Mouse (Mus musculus): ENCODE data around the gene Chst15.

The Chst15 gene

DNA sequence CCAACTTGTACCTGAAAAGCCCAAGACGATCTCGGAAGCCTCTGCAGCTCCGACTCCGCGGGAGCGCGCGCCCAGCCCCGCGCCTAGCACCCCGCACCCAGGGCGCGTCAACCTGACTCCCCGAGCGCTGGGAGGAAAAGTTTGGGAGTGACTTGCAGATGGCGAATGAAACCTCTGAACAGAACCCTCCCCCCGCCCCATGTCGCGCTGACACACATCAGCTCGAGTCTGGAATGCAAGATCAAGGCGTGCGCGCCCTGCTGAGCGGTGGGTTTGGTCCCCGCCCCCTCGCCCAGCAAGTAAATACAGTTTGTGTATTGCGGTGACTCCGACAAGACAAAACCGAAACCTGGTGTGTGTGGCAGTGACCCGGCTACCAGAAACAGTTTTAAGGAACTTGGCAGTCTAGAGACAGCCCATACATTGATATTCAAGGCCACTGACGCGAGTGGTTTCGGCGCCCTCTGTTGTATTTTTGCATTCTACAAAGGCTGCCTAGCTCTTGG lies at the start of gene Chst15:
TSS of gene Chst15 (minus strand) at position 193 of the 506 bp plus-strand sequence.
- DNase-seq (ENCODE audit: low spot score): peak; percentile 17

DNA sequence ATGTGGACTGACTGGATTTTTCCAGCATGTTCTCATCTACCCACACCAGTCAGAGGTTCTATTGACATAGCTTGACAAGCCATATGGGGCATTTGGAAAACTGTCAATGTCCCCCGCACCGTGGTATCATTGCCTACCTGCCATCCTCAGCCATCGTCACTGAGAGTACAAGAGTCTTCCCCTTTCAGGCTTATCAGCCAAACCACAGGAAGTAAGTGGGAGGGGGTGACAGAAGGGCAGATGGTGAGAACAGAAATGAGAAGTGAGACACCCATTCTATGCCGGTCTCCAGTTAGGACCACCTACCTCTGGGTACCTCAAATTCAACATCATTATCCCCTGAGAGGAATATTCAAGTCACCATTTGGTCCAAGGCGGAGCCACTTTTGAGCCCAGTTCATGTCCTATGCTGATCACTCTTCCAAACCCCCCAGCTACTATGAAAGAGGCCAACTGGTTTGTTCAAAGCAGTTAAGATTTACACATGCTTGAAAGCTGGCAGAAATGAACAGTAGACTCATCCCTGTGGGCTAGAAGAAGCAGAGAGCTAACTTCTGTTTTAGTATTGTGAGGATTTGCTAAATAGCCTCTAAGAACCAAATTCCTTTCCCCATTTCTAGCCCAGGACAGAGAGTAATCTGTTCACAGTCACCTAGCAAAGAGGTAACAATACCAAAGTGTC lies 48.8 kb upstream of the Chst15 start:
- DNase-seq (ENCODE audit: low spot score): no peak

DNA sequence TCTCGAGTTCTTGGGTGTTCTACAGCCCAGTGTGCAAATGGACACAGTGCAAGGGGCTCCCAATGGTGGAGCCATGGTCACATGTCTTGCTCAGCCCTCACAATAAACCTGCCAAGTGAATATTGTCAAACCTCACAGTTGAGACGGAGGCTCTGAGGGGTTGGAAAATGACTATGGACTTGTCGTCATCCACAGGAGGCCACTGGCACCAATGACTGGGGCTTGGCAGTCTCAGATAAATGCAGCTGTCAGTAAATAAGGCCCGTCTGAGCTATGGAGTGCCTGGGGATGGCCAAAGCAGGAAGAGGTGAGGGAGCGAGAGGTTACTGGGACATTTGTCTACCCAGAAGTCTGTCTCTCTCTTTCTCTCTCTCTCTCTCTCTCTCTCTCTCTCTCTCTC lies 48.1 kb upstream of the Chst15 start:
- DNase-seq (ENCODE audit: low spot score): no peak

DNA sequence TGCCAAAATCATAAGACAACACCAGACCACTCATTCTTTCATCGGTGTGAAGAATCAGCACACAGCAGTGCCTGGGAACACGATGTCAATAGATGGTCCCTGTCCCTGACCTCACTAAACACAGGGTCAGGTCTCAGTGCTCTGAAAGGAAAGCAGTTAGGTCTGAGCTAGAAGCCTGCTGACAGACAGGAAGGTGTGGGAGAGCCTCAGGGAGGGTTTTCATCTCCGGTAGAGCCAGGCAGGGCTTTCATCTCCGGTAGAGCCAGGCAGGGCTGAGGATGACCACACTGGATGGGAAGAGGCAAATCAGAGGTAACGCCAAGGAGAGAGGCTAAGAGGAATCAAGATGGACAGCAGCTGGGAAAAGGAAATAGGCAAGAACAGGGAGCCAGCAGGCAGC lies 47.5 kb upstream of the Chst15 start:
- no peak for DNase-seq (ENCODE audit: low spot score)

DNA sequence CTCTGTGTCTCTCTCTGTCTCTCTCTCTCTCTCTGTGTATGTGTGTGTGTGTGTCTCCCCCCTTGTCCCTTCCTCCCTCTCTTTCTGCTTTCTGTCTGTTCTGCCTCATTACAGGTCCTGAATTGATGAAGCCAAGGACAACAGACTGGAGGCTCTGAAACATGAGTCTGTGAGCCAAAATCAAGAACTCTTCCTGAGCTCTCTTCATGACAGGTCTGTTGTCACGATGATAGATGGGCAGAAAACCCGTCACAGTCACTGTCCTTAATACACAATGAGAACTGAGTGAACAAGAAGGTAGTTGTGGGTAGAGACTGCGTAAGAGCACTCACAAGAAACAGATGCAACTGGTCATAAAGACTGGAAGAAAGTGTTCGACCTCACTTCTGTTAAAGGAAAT lies 43.3 kb upstream of the Chst15 start:
- no peak for DNase-seq (ENCODE audit: low spot score)

DNA sequence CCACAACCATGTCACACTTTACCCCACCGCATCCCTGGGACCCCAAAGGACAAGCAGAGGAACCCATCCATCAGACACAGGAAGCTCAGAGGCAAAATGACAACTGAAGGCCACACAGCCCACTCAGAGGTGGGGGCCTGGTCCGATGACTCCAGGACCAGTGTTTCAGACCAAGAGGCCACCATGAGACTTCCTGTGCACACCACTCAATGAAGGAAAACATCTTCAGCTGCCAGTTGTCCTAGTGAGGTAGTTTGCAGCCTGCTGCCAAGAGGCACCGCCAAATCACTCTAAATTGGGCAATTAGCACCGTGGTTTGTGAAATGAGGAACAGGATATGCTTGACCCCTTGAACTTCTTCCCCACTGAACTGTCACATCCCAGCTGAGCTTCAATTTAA lies 41.7 kb upstream of the Chst15 start:
- peak; percentile 22 for DNase-seq (ENCODE audit: low spot score)

DNA sequence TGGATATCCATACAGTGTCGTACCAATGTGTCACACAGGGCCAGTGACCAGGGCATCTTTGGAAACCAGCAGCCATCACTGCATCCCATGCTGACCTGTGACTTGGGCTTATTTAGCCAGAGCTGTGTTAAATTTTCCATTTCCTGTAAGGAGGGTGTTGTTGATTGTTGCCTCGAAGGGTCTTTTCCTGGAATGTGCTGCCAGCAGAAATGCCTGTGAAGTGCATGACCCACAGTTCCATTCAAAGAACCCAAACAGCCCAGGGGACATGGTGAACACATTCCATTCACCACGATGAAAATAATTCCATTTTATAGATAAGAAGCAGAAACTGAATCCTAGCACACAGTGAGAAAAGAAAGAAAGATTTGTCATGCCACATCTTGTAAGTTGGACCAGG lies 41.2 kb upstream of the Chst15 start:
- DNase-seq (ENCODE audit: low spot score): no peak

DNA sequence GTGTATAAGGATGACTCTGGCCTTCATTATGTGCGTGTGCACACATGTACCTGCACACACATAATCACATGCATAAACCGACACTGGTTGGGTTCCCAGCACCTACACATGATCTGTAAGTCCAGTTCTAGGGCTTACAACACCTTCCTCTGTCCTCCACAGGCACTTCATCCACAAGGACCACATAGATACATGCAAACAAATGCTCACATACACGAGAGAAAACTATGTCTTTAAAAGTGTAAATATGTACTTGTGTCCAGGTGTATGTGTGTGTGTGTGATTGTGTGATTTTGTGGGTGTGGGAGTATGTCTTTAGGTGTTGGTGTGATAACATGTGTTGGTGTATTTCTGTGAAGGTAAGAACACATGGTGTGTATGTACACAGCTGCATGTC lies 40.8 kb upstream of the Chst15 start:
- DNase-seq (ENCODE audit: low spot score): no peak

DNA sequence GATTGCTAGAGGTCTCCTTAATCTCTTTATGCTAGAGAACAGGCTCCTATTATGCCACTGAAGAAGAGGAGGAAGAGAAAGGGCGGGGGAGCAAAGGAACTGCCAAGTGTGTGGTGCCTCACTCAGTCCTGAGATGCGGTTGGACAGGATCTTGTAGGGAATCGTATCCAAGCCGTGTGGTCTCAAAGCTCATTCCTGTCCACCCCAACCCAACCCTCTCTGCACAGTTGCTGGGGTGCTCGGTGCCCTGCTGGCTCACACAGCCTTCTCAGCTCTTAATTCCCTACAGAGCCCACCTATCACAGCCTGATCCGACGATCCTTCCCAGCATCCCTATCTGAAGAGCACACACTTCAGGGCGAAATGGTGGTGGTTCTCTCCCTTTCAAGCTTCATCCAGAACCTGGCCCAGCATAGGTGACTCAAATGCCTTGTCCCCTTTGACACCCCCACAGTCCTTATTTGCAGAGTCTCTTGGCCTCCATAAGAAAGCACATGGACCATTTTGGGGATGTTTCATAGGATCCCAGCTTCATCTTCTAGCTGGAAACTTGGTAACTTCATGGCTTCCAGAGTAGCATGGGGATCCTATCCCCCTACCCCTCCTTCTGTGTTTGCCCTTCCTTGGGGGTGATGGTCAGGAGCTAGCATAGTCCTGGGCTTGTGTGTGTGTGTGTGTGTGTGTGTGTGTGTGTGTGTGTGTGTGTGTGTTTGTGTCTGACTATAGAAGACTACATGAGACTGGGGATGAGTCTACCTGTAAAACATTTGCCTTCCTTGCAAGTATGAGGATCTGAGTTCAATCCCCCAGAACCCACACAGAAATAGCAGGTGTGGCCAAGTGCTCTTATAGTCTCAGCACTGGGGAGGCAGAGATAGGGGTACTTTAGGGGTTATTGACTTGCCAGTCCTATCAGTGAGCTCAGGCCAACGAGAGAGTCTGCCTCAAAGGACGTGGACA lies 40.1 kb upstream of the Chst15 start:
- no peak for DNase-seq (ENCODE audit: low spot score)

DNA sequence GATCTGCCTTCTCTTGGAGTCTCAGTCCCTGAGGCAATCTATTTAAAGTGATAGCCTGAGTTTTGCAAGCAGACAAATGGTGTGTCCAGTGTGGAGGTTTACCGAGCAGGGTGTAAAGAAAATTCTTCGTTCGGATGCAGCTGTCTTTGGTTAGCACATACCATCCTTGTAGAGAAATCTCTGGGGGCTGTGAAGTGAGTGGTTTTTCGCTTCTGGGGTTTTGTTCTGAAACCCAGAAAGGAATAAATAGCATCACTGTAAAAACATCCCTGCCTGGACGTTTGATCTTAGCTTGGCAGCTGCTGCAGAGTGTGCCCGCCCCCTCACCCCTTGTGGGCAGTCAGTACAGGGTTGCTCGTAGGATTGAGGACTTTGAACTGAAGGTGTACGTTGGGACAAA lies 39.2 kb upstream of the Chst15 start:
- DNase-seq (ENCODE audit: low spot score): no peak

DNA sequence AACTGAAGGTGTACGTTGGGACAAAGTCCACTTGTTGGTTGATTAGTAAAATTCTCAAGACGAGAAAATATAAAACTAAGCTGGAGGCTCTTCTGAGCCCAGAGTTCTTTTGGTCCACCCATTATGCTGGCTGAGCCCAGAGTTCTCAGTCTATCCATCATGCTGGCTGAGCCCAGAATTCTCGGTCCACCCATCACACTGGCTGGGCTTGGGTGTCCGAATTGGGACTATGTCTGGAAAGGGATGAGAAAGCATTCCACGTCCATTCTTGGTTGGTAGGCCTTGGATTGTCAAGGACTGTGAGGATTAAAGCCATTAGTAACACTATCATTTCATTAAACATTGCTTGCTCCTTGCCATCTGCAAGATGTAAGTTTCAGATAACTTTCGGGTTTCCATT lies 38.7 kb upstream of the Chst15 start:
- DNase-seq (ENCODE audit: low spot score): no peak

DNA sequence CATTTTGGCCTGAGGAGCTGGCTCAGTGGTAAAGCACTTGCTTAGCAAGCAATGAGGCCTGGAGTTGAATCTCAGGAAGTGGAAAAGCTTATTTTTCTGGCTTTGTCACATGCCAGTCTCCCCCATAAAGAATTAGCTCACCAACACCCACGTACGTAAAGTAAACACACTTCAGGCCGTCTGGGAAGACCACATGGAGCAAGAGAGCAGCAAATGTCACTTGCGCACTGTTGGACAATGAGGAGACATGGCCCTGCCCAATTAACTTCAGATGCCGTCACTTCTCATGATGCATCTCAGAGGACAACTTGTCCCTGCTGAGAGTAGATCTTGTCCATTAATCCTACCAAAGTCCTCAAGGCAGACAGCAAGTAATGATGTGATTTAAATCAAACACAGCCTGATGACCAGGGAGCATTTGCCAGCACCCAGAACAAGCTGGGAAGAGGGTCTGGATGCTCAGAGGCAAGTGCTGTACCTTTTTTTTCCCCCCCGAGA lies 32.1 kb upstream of the Chst15 start:
- DNase-seq (ENCODE audit: low spot score): no peak

DNA sequence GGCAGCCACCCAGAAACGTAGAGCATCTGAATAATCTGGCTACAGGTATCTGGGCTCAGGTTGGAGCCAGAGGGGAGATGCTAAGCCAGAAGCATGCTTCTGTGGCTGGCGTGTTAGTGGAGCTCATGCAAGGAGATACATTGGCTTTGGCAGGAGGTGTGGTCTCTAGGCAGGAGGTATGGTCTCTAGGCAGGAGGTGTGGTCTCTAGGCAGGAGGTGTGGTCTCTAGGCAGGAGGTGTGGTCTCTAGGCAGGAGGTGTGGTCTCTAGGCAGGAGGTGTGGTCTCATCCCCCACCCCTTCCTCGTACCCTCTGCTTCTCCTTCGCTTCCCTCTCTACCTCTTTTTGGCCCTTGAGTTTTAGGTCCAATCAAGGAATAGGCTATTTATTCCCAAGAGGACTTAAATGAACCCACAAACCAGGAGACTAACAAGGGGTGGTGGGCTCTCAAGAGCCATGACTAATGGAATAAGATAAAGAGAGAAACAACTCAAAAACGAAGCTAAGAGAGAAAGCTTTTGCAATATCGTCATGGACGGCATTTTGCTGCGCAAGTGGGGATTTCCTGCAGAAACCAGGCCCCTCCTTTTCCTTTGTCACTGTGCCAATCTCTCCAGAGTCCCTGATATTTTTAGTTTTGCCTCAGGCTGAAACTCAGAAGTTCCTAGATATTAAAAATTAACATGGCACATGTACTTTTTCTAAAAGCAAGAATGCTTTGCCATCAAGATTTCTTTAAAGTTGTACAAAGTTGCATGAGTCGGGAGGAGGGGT lies 30.4 kb upstream of the Chst15 start:
- no peak for DNase-seq (ENCODE audit: low spot score)

DNA sequence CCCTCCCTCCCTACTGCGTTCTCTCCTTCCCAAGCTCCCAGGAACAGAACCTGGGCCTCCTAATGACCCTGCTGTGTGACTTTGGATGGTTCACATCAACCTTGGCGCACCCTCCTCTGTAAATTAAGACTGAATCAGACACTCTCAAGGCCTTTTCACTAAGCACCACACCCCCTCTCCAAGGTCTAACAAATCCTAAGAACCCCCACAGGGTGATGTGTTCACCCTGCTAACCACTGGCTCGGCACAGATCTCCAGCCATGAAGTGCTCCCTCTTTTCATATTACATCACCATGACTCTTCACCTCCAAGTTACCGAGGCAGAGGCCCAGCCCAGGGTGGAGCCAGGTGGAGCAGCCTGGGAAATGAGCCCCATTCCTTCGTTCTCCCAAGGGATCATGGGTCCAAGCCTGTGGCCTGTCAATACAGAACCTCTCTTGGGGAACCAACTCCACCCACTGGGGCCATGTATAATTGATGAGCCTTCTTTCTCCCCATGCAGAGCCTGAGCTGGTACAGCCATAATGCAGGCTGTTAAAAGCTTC lies 28.6 kb upstream of the Chst15 start:
- no peak for DNase-seq (ENCODE audit: low spot score)

DNA sequence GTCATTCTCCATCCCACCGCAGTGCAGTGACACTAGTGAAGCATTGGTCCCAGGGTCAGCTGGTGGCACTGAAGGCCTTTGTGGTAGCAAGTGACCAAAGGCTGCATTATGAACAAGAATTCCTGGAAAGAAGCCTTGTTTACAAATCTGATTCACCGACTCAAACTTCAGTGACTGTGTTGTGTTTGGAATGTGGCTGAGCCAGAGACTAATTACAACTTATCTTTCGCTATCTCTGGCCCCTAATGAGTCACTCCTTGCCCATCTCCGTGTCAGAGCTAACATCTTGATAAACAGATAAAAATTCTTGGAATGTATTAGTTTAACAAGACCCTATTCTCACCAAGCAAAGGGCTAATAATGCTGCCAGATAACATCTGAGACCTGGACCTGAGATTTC lies 27.6 kb upstream of the Chst15 start:
- DNase-seq (ENCODE audit: low spot score): no peak

DNA sequence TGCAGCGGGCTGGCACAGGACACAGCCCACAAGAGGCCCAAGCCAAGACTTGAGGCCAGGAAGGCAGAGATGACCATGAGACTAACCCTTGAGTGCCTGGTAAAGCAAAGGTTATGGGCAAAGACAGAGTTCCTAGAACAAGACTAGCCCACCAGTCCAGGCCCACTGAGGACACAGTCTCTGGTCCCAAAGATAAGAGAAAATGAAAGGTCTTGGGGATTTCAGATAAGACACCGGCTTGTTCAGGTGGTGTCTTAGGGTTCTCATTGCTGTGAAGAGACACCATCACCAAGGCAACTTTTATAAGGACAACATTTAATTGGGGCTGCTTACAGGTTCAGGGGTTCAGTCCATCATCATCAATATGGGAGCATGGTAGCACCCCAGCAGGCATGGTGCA lies 26.9 kb upstream of the Chst15 start:
- no peak for DNase-seq (ENCODE audit: low spot score)

DNA sequence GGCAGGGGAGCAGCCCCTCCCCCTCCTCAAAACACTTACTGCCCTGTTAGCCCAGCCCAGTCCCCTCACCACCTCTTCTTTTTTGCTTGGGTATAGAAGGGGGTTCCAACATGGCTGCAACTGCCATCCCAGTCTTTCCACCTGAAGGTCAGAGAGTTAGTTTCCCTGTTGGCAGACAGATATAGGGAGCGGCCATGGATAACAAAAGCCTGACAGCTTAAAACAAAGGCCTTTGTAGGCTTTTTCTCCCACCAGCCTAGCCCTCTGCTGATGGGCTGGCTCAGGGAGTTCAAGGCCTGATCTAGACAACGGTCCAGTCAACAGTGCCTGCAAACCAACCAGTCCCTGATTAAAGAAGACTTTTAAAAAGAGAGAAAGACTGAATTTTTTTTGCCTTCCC lies 26.1 kb upstream of the Chst15 start:
- no peak for DNase-seq (ENCODE audit: low spot score)

DNA sequence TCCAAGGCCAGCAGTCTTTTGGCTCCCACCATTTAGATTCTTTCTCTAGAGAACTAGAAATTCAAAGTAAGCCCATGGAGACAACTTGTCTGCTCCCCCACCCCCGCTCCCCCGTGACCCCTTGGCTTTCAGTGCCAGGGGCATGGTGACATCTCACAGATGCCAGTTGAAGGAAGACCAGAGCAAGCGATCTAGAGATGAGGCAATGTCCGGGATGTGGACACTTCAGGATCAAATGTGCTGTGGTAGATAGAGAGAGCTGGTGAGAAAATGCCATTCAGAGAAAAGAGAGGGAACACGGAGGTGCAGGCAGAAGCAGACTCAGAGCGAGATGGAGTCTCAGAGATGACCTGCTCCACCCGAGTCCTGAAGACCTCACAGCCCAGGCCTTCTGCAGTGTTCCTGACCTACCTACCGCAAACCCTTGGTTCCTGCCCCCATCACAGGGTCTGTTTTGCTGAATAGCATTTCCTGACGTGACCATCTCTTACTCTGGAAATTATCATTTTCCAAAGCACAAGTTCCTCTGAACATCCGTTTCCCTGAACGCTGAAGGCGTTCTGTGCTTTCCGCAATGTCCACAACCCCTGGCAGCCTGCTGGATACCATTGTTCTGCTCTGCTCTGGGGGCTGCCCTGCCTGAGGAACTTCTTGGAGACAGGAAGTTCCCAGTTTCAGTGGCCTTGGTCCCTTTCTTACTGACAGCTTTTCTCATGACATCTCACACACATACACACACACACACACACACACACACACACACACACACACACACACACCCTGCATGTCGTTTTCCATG lies 22.2 kb upstream of the Chst15 start:
- no peak for DNase-seq (ENCODE audit: low spot score)

DNA sequence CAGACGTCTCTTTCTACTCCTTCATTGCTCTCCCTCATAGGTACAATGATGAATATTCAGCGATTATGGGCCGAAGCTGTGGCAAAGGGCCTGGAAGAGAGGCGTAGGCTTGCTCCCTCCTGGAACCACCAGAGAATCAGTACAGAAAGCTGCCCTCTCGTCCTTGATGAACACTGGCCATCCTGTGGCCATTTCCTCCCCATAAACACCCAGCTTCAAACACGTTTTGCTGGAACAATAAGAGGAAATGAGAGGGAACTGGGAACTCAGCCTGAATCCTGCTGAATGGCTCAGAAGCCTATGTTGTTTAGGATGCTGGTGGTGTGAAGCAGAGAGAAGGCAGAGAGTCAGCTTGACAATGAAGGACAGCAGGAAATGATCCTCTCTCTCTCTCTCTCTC lies 21.3 kb upstream of the Chst15 start:
- no peak for DNase-seq (ENCODE audit: low spot score)

DNA sequence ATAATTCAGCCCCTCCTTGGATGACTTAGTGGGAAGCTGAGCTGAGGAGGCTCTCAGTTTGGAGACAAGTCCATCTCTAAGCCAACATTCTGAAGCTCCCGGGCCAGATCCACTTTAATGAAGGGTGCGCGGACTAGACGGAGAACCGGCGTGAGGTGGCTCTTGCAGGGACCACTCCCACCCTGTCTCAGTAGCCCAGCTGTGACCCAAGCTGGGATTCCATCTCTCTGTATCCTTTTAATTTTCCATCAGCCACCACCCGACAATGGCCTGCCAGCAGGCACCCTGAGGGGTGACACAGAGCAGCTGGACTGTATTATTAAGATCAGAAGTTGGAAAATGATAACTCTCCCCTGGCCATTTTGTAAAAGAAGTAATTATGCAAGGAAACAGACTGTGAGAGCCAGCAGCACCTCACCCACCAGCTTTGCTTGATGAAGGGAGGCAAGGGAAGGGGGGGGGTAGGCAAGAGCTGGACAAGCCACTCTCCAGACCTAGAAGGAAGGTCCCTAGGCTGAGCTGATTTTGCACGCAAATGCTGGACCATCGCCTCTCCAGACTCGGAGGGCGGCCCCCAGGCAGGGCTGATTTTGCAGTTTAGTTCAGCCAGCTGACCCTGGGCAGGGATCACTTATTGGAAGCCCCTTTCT lies 20.4 kb upstream of the Chst15 start:
- no peak for DNase-seq (ENCODE audit: low spot score)

DNA sequence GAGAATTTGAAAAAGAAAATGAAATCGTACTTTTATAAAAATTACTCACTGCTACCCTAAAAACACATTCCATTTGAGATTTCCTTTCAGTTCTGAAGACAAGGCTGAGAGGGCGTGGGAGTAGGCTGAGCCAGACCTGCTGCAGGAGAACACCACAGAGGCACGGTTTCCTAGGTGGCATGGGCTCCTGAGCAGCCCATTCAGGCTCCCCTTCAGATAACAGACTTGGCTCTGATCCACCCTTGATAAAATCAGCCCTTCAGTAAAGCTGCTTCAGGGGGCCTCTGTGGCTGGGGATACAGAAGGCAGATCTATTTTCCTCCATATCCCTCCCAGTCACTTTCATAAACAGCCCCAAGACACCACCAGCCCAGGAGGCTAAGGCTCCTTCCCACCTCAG lies 19.8 kb upstream of the Chst15 start:
- no peak for DNase-seq (ENCODE audit: low spot score)
